18 mouse cellular contexts compared by ENCODE assay signal in the genomic region with DNA sequence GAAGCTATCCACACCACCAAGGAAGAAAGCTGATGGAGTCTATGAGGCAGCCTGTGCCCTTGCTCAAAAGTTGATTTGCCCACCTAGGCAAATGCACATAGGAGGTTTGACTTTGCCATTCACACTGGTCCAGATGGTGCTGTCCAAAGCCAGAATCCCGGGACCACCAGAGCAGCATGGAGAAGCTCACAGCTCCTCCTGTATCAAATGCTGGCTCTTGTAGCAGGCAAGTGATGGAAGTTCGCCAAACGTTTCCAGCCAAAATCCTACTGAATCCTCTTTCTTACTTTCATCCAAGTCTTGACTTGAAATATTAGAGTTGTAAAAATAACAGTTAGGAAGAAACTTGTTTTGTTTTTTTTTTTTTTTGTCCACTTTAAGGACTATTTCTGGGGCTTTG.
A peak's percentile ranks its signal among the peaks of the same experiment; 100 is the strongest.
DNase-seq lines count a peak whose midpoint lies in the region; ATAC-seq and TF ChIP-seq lines count a peak whose summit lies in the region.
"Had no signal": no experiment of that assay in that cellular context is flagged by ENCODE, and none has a peak within 500 bp of the region (broad histone marks: within the 10 kb centered on the region; RNA-seq: fewer than 3 reads in every experiment).

No protein-coding gene starts in this region.

- no peaks in the 10 kb centered on the region for H3K4me1 ChIP-seq in forebrain, postnatal 0 days (ENCODE audit: insufficient read depth)
- no peaks in the 10 kb centered on the region for H3K4me1 ChIP-seq in forebrain, embryonic 10.5 days
- H3K4me1 ChIP-seq in kidney, postnatal 0 days (replicated peaks; ENCODE audit: insufficient read depth, low read length): no peaks in the 10 kb centered on the region
- no peaks in the 10 kb centered on the region for H3K4me1 ChIP-seq in kidney, embryonic 14.5 days (ENCODE audit: control insufficient read depth, insufficient read depth, low read length)
- no peaks in the 10 kb centered on the region for H3K4me1 ChIP-seq in midbrain, postnatal 0 days (ENCODE audit: insufficient read depth, low read length)
- no peaks in the 10 kb centered on the region for H3K4me1 ChIP-seq in midbrain, embryonic 15.5 days
- H3K4me1 ChIP-seq: heart, embryonic 12.5 days; hindbrain, embryonic 10.5 days; intestine, embryonic 15.5 days; limb, embryonic 13.5 days; midbrain, embryonic 12.5 days had no signal

- no peak for TF ChIP-seq CTCF in forebrain, postnatal 0 days (IDR thresholded peaks at IDR 0.05; ENCODE audit: low read depth)
- no peak for TF ChIP-seq CTCF in kidney, postnatal 0 days (IDR thresholded peaks at IDR 0.05; ENCODE audit: low read depth)
- no peak for TF ChIP-seq CTCF in midbrain, postnatal 0 days (IDR thresholded peaks at IDR 0.05)

- DNase-seq in forebrain, postnatal 0 days: peak; percentile 40
- DNase-seq in forebrain, embryonic 10.5 days (ENCODE audit: extremely low spot score, low spot score): no peak
- peak; percentile 12 for DNase-seq in kidney, postnatal 0 days (ENCODE audit: low spot score)
- DNase-seq in midbrain, postnatal 0 days (ENCODE audit: low spot score): peak; percentile 45
- peak; percentile 0 for DNase-seq in skeletal muscle tissue, adult 2 months (ENCODE audit: low read depth, low spot score)
- no peak for DNase-seq in thymus, postnatal 36 days
- DNase-seq: adrenal gland, adult 8-10 months; layer of hippocampus, postnatal 36 days; thymus, adult 2 months had no signal

- no peak overlapping the region for H3K4me2 ChIP-seq in forebrain, postnatal 0 days (ENCODE audit: low read depth)
- no peak overlapping the region for H3K4me2 ChIP-seq in kidney, postnatal 0 days (ENCODE audit: low read length)
- no peak overlapping the region for H3K4me2 ChIP-seq in kidney, embryonic 14.5 days (replicated peaks; ENCODE audit: low read depth, low read length)
- no peak overlapping the region for H3K4me2 ChIP-seq in midbrain, postnatal 0 days (ENCODE audit: low read depth, low read length, poor library complexity, severe bottlenecking)
- no peak overlapping the region for H3K4me2 ChIP-seq in midbrain, embryonic 15.5 days
- H3K4me2 ChIP-seq: heart, embryonic 12.5 days; intestine, embryonic 15.5 days; limb, embryonic 13.5 days; midbrain, embryonic 12.5 days had no signal

- no peaks in the 10 kb centered on the region for H3K27me3 ChIP-seq in forebrain, postnatal 0 days (ENCODE audit: insufficient read depth, low read length)
- no peaks in the 10 kb centered on the region for H3K27me3 ChIP-seq in forebrain, embryonic 10.5 days (ENCODE audit: poor library complexity, severe bottlenecking)
- no peaks in the 10 kb centered on the region for H3K27me3 ChIP-seq in kidney, postnatal 0 days (ENCODE audit: insufficient read depth, low read length)
- H3K27me3 ChIP-seq in kidney, embryonic 14.5 days (ENCODE audit: control insufficient read depth, insufficient read depth, low read length): no peaks in the 10 kb centered on the region
- no peaks in the 10 kb centered on the region for H3K27me3 ChIP-seq in midbrain, postnatal 0 days (ENCODE audit: insufficient read depth, low read length)
- no peaks in the 10 kb centered on the region for H3K27me3 ChIP-seq in midbrain, embryonic 15.5 days (replicated peaks)
- H3K27me3 ChIP-seq: heart, embryonic 12.5 days; intestine, embryonic 15.5 days; limb, embryonic 13.5 days; midbrain, embryonic 12.5 days had no signal

- H3K9ac ChIP-seq in forebrain, postnatal 0 days: no peak overlapping the region
- no peak overlapping the region for H3K9ac ChIP-seq in kidney, postnatal 0 days (ENCODE audit: low read depth, low read length)
- no peak overlapping the region for H3K9ac ChIP-seq in kidney, embryonic 14.5 days (ENCODE audit: low read depth, low read length)
- no peak overlapping the region for H3K9ac ChIP-seq in midbrain, postnatal 0 days (replicated peaks; ENCODE audit: low read length, poor library complexity, severe bottlenecking)
- no peak overlapping the region for H3K9ac ChIP-seq in midbrain, embryonic 15.5 days
- H3K9ac ChIP-seq: heart, embryonic 12.5 days; intestine, embryonic 15.5 days; limb, embryonic 13.5 days; midbrain, embryonic 12.5 days had no signal

- WGBS in forebrain, postnatal 0 days: 67% methylated on average over 3 of the region's 3 CpGs
- 84% methylated on average over 3 of the region's 3 CpGs for WGBS in forebrain, embryonic 10.5 days
- WGBS in kidney, postnatal 0 days: 53% methylated on average over 3 of the region's 3 CpGs
- 83% methylated on average over 3 of the region's 3 CpGs for WGBS in kidney, embryonic 14.5 days
- WGBS in midbrain, postnatal 0 days: 83% methylated on average over 3 of the region's 3 CpGs
- 70% methylated on average over 3 of the region's 3 CpGs for WGBS in midbrain, embryonic 15.5 days

- H3K4me3 ChIP-seq in forebrain, postnatal 0 days (ENCODE audit: low read depth, low read length): no peak overlapping the region
- H3K4me3 ChIP-seq in forebrain, embryonic 10.5 days: no peak overlapping the region
- H3K4me3 ChIP-seq in kidney, postnatal 0 days (replicated peaks; ENCODE audit: low read depth, low read length): no peak overlapping the region
- H3K4me3 ChIP-seq in kidney, embryonic 14.5 days (ENCODE audit: low read length): no peak overlapping the region
- no peak overlapping the region for H3K4me3 ChIP-seq in midbrain, postnatal 0 days (ENCODE audit: low read depth, low read length)
- no peak overlapping the region for H3K4me3 ChIP-seq in midbrain, embryonic 15.5 days
- H3K4me3 ChIP-seq: heart, embryonic 12.5 days; hindbrain, embryonic 10.5 days; intestine, embryonic 15.5 days; limb, embryonic 13.5 days; midbrain, embryonic 12.5 days had no signal

- ATAC-seq in forebrain, postnatal 0 days: peak; percentile 42; the same call in 1 of the 2 replicates
- no peak for ATAC-seq in kidney, postnatal 0 days (replicated peaks; ENCODE audit: low FRiP score, low read depth)
- no peak for ATAC-seq in kidney, embryonic 14.5 days (ENCODE audit: low FRiP score, low TSS enrichment)
- no peak for ATAC-seq in midbrain, postnatal 0 days (ENCODE audit: low FRiP score)
- no peak for ATAC-seq in midbrain, embryonic 15.5 days (replicated peaks)
- ATAC-seq: CD4-positive, CD25-positive, alpha-beta regulatory T cell, adult 4 months; intestine, embryonic 15.5 days had no signal

- no peaks in the 10 kb centered on the region for H3K36me3 ChIP-seq in forebrain, postnatal 0 days (ENCODE audit: insufficient read depth)
- no peaks in the 10 kb centered on the region for H3K36me3 ChIP-seq in forebrain, embryonic 10.5 days (replicated peaks)
- H3K36me3 ChIP-seq in kidney, postnatal 0 days (ENCODE audit: insufficient read depth, low read length): no peaks in the 10 kb centered on the region
- no peaks in the 10 kb centered on the region for H3K36me3 ChIP-seq in kidney, embryonic 14.5 days (ENCODE audit: control insufficient read depth, insufficient read depth, low read length)
- H3K36me3 ChIP-seq in midbrain, postnatal 0 days (ENCODE audit: insufficient read depth, low read length): no peaks in the 10 kb centered on the region
- no peaks in the 10 kb centered on the region for H3K36me3 ChIP-seq in midbrain, embryonic 15.5 days (replicated peaks)
- H3K36me3 ChIP-seq: heart, embryonic 12.5 days; hindbrain, embryonic 10.5 days; intestine, embryonic 15.5 days; limb, embryonic 13.5 days; midbrain, embryonic 12.5 days had no signal

- no peak overlapping the region for H3K27ac ChIP-seq in forebrain, postnatal 0 days (ENCODE audit: low read depth, low read length)
- H3K27ac ChIP-seq in forebrain, embryonic 10.5 days: no peak overlapping the region
- H3K27ac ChIP-seq in kidney, postnatal 0 days: no peak overlapping the region
- H3K27ac ChIP-seq in kidney, embryonic 14.5 days (ENCODE audit: low read depth, low read length): no peak overlapping the region
- H3K27ac ChIP-seq in midbrain, postnatal 0 days (ENCODE audit: low read depth, low read length): no peak overlapping the region
- H3K27ac ChIP-seq in midbrain, embryonic 15.5 days: no peak overlapping the region
- H3K27ac ChIP-seq: hindbrain, embryonic 10.5 days; intestine, embryonic 15.5 days; limb, embryonic 13.5 days; macrophage; midbrain, embryonic 12.5 days had no signal

- H3K9me3 ChIP-seq in forebrain, postnatal 0 days (ENCODE audit: low read length): no peaks in the 10 kb centered on the region
- no peaks in the 10 kb centered on the region for H3K9me3 ChIP-seq in forebrain, embryonic 10.5 days
- H3K9me3 ChIP-seq in kidney, postnatal 0 days (replicated peaks; ENCODE audit: low read length): no peaks in the 10 kb centered on the region
- H3K9me3 ChIP-seq in kidney, embryonic 14.5 days (ENCODE audit: control insufficient read depth, low read length): no peaks in the 10 kb centered on the region
- H3K9me3 ChIP-seq in midbrain, postnatal 0 days (ENCODE audit: low read length): no peaks in the 10 kb centered on the region
- no peaks in the 10 kb centered on the region for H3K9me3 ChIP-seq in midbrain, embryonic 15.5 days
- H3K9me3 ChIP-seq: heart, embryonic 12.5 days; hindbrain, embryonic 10.5 days; intestine, embryonic 15.5 days; limb, embryonic 13.5 days; midbrain, embryonic 12.5 days had no signal

Comparison
In these comparisons a context has a peak if more than half of its experiments do, and no peak if none do; other contexts are left out.
1. DNase-seq: peak in forebrain, postnatal 0 days (single experiment), kidney, postnatal 0 days (single experiment), midbrain, postnatal 0 days (single experiment) and skeletal muscle tissue, adult 2 months (single experiment); none in forebrain, embryonic 10.5 days (single experiment) and thymus, postnatal 36 days (0 of 2).